Mouse (Mus musculus): Measurements from ENCODE around the gene Ostm1.

GRCm38 (mm10) chr10:42618291-42618690, 34.7 kb downstream of the Ostm1 start:
- TF ChIP-seq CTCF (IDR thresholded peaks at IDR 0.05; ENCODE audit: low read depth), result no peak
- TF ChIP-seq EP300 (optimal IDR thresholded peaks at IDR 0.05), result no peak
